In the genomic region with DNA sequence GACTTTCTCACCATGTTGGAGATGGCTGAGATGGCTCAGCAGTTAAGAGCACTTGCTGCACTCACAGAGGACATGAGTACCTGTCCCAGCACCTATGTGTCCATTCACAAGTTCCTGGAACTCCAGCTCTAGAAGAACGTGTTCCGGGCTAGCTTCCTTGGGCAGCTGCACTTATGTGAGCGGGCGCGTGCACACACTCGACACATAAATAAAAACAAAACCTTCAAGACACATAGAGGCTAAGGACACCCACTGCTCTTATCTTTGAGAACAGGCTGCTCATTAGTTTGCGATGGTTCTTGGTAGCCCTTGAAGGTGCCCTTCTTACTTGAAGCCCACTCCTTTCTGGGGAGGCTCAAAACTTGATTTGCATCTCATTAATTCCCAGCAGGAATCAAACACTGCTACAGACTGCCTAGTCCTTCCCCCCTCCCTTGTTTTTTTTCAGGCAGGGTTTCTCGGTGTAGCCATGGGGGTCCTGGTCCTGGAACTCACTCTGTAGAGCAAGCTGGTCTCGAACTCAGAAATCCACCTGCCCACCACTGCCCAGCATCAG, we compare ENCODE assay signal across 17 mouse cellular contexts. TPM values are rescaled to one million over a fixed set of nuclear protein-coding genes. Genes with fewer than 3 reads are reported as not detected.
A peak's percentile ranks its signal among the peaks of the same experiment; 100 is the strongest.
DNase-seq lines count a peak whose midpoint lies in the region; ATAC-seq lines count a peak whose summit lies in the region.
"Had no signal": no experiment of that assay in that cellular context is flagged by ENCODE, and none has a peak within 500 bp of the region (broad histone marks: within the 10 kb centered on the region; RNA-seq: fewer than 3 reads in every experiment).

No protein-coding gene starts in this region.

- no peak overlapping the region for H3K4me3 ChIP-seq in heart, embryonic 14.5 days (ENCODE audit: control insufficient read depth in 1 of 2, insufficient read depth in 1 of 2, low read depth in 1 of 2, low read length in 2 of 2)
- no peak overlapping the region for H3K4me3 ChIP-seq in heart, embryonic 12.5 days
- no peak overlapping the region for H3K4me3 ChIP-seq in lung, embryonic 15.5 days
- H3K4me3 ChIP-seq in forebrain, embryonic 14.5 days (ENCODE audit: low read depth, low read length) = no peak overlapping the region
- H3K4me3 ChIP-seq: intestine, embryonic 15.5 days; limb, embryonic 12.5 days had no signal

- ATAC-seq in cerebellum, adult (ENCODE audit: insufficient number of reproducible peaks, low FRiP score, low TSS enrichment) = no peak
- no peak for ATAC-seq in heart, embryonic 14.5 days (ENCODE audit: insufficient number of reproducible peaks, insufficient read depth, low FRiP score, low read depth)
- ATAC-seq in heart, embryonic 12.5 days (ENCODE audit: insufficient number of reproducible peaks, low FRiP score) = no peak
- ATAC-seq in lung, embryonic 15.5 days (ENCODE audit: borderline replicate concordance, extremely low read depth, low FRiP score, low TSS enrichment) = no peak
- no peak for ATAC-seq in forebrain, embryonic 14.5 days
- ATAC-seq: intestine, embryonic 15.5 days; liver, postnatal 0 days had no signal

- H3K4me1 ChIP-seq in heart, embryonic 14.5 days (ENCODE audit: control insufficient read depth in 2 of 2, insufficient read depth in 2 of 2, low read length in 2 of 2) = peaks cover 4 to 18% of the 10 kb centered on the region in 2 experiments; a peak in 3 of 4 replicates
- H3K4me1 ChIP-seq in heart, embryonic 12.5 days (replicated peaks) = peaks cover 13% of the 10 kb centered on the region
- peaks cover 6% of the 10 kb centered on the region for H3K4me1 ChIP-seq in lung, embryonic 15.5 days
- H3K4me1 ChIP-seq in forebrain, embryonic 14.5 days (ENCODE audit: control insufficient read depth, insufficient read depth, low read length) = peaks cover 15% of the 10 kb centered on the region; the same call in 1 of the 2 replicates
- H3K4me1 ChIP-seq: intestine, embryonic 15.5 days had no signal

- no peaks in the 10 kb centered on the region for H3K27me3 ChIP-seq in heart, embryonic 14.5 days (ENCODE audit: control insufficient read depth, insufficient read depth, low read length)
- H3K27me3 ChIP-seq in heart, embryonic 12.5 days (replicated peaks) = no peaks in the 10 kb centered on the region
- H3K27me3 ChIP-seq in lung, embryonic 15.5 days = no peaks in the 10 kb centered on the region
- H3K27me3 ChIP-seq in forebrain, embryonic 14.5 days (replicated peaks; ENCODE audit: control insufficient read depth, insufficient read depth, low read length) = no peaks in the 10 kb centered on the region
- H3K27me3 ChIP-seq: intestine, embryonic 15.5 days; limb, embryonic 12.5 days; neural tube, embryonic 15.5 days had no signal

- WGBS in heart, embryonic 14.5 days = 78% methylated on average over 9 of the region's 9 CpGs
- 75% methylated on average over 9 of the region's 9 CpGs for WGBS in heart, embryonic 12.5 days
- 73% methylated on average over 9 of the region's 9 CpGs for WGBS in lung, embryonic 15.5 days
- WGBS in forebrain, embryonic 14.5 days = 57% methylated on average over 9 of the region's 9 CpGs

- peak; percentile 51 for DNase-seq in cerebellum, adult 9-10 months
- no peak for DNase-seq in lung, postnatal 14 days
- no peak for DNase-seq in forebrain, embryonic 14.5 days (ENCODE audit: low spot score)
- no peak for DNase-seq in thymus, postnatal 25 days
- DNase-seq: gastrocnemius, postnatal 14 days; liver, postnatal 0 days; spleen, adult 18-20 months; thymus, postnatal 4 days had no signal

- H3K9ac ChIP-seq in heart, embryonic 14.5 days (ENCODE audit: low read length) = no peak overlapping the region
- no peak overlapping the region for H3K9ac ChIP-seq in heart, embryonic 12.5 days
- no peak overlapping the region for H3K9ac ChIP-seq in lung, embryonic 15.5 days
- H3K9ac ChIP-seq in forebrain, embryonic 14.5 days (ENCODE audit: low read length) = no peak overlapping the region
- H3K9ac ChIP-seq: intestine, embryonic 15.5 days; limb, embryonic 12.5 days; liver, postnatal 0 days; neural tube, embryonic 15.5 days had no signal

- H3K27ac ChIP-seq in heart, embryonic 14.5 days (replicated peaks in 1 of 2; ENCODE audit: control insufficient read depth in 1 of 2, insufficient read depth in 1 of 2, low read depth in 2 of 2, low read length in 2 of 2) = peak overlapping the region; percentile 4 to 26; a peak in 3 of 4 replicates
- H3K27ac ChIP-seq in heart, embryonic 12.5 days (ENCODE audit: poor library complexity, severe bottlenecking) = no peak overlapping the region
- peak overlapping the region; percentile 38; the same call in 1 of the 2 replicates for H3K27ac ChIP-seq in lung, embryonic 15.5 days
- H3K27ac ChIP-seq in forebrain, embryonic 14.5 days (ENCODE audit: low read depth, low read length) = no peak overlapping the region
- H3K27ac ChIP-seq: intestine, embryonic 15.5 days; limb, embryonic 12.5 days; neural tube, embryonic 15.5 days; stomach, postnatal 0 days had no signal

- no peaks in the 10 kb centered on the region for H3K9me3 ChIP-seq in heart, embryonic 14.5 days (ENCODE audit: control insufficient read depth, low read length)
- H3K9me3 ChIP-seq in heart, embryonic 12.5 days (replicated peaks) = no peaks in the 10 kb centered on the region; the same call in 1 of the 2 replicates
- no peaks in the 10 kb centered on the region for H3K9me3 ChIP-seq in lung, embryonic 15.5 days
- no peaks in the 10 kb centered on the region for H3K9me3 ChIP-seq in forebrain, embryonic 14.5 days (replicated peaks; ENCODE audit: control insufficient read depth, low read length)
- H3K9me3 ChIP-seq: intestine, embryonic 15.5 days; neural tube, embryonic 15.5 days had no signal

- no peak overlapping the region for H3K4me2 ChIP-seq in heart, embryonic 14.5 days (ENCODE audit: low read length)
- H3K4me2 ChIP-seq in heart, embryonic 12.5 days = no peak overlapping the region
- no peak overlapping the region for H3K4me2 ChIP-seq in lung, embryonic 15.5 days
- H3K4me2 ChIP-seq in forebrain, embryonic 14.5 days (ENCODE audit: low read length) = 0 out of 2 replicates have a peak overlapping the region, but pooled peaks have one; percentile 5
- H3K4me2 ChIP-seq: intestine, embryonic 15.5 days; limb, embryonic 12.5 days had no signal

- H3K36me3 ChIP-seq in heart, embryonic 14.5 days (ENCODE audit: control insufficient read depth, insufficient read depth, low read length) = no peaks in the 10 kb centered on the region
- 0 out of 2 replicates have a peak, but pooled peaks cover 2% of the 10 kb centered on the region for H3K36me3 ChIP-seq in heart, embryonic 12.5 days
- H3K36me3 ChIP-seq in lung, embryonic 15.5 days = no peaks in the 10 kb centered on the region
- no peaks in the 10 kb centered on the region for H3K36me3 ChIP-seq in forebrain, embryonic 14.5 days (ENCODE audit: control insufficient read depth, insufficient read depth, low read length)
- H3K36me3 ChIP-seq: intestine, embryonic 15.5 days; limb, embryonic 12.5 days; neural tube, embryonic 15.5 days had no signal

RNA-seq across cellular contexts. Expression of a gene that starts 2.4 kb away (rescaled TPM):
- polyA plus RNA-seq in heart, embryonic 14.5 days (2014; fragmentation: Nextera tagmentation; extraction: Ambion mirVana) = 92.8 and 109 TPM in 2 replicates
- polyA plus RNA-seq in heart, embryonic 12.5 days (2016; fragmentation: Nextera tagmentation; extraction: Ambion mirVana) = 156 and 158 TPM in 2 replicates
- polyA plus RNA-seq in lung, embryonic 15.5 days (2015; fragmentation: Nextera tagmentation; extraction: Ambion mirVana) = 182 and 184 TPM in 2 replicates
- polyA plus RNA-seq in forebrain, embryonic 14.5 days (2014; fragmentation: Nextera tagmentation; extraction: Ambion mirVana) = 115 and 118 TPM in 2 replicates

RNA-seq across cellular contexts. Expression of a gene that starts 56.7 kb away (rescaled TPM):
- polyA plus RNA-seq in heart, embryonic 14.5 days (2014; fragmentation: Nextera tagmentation; extraction: Ambion mirVana) = not detected in 2 replicates
- polyA plus RNA-seq in heart, embryonic 12.5 days (2016; fragmentation: Nextera tagmentation; extraction: Ambion mirVana) = not detected in 2 replicates
- polyA plus RNA-seq in lung, embryonic 15.5 days (2015; fragmentation: Nextera tagmentation; extraction: Ambion mirVana) = not detected in 2 replicates
- not detected in 2 replicates for polyA plus RNA-seq in forebrain, embryonic 14.5 days (2014; fragmentation: Nextera tagmentation; extraction: Ambion mirVana)
- polyA plus RNA-seq: embryonic facial prominence, embryonic 11.5 days; intestine, embryonic 15.5 days; limb, embryonic 12.5 days; liver, postnatal 0 days; neural tube, embryonic 15.5 days; stomach, postnatal 0 days had no signal

Comparison
In these comparisons a context has a peak if more than half of its experiments do, and no peak if none do; other contexts are left out.
1. H3K27ac ChIP-seq: peak in heart, embryonic 14.5 days (2 of 2) and lung, embryonic 15.5 days (single experiment); none in heart, embryonic 12.5 days (single experiment) and forebrain, embryonic 14.5 days (single experiment).